Mouse (Mus musculus) ES-E14 (cell line): ENCODE results near the gene R3hdm2. TPM values are rescaled to one million over a fixed set of nuclear protein-coding genes. Genes with fewer than 3 reads are reported as not detected.

ENCODE experiments used
- DNase-seq: peaks from one replicate; pipeline ENCODE4 v3.0.0-alpha.2; 2013; ENCODE audit warnings: low read depth, low spot score
- H3K27ac ChIP-seq: 2 replicates; pipeline ENCODE4 v1.5.1; 2012; ENCODE audit warnings: low read depth, mild to moderate bottlenecking, low read length, moderate library complexity, mixed read lengths; ENCODE audit not compliant: poor library complexity, insufficient read depth, severe bottlenecking
- H3K36me3 ChIP-seq: 2 replicates; pipeline ENCODE4 v1.6.1; 2012; ENCODE audit warnings: mild to moderate bottlenecking, low read length, moderate library complexity, mixed read lengths; ENCODE audit not compliant: control insufficient read depth, poor library complexity, insufficient read depth, severe bottlenecking
- H3K4me1 ChIP-seq, 2 experiments: fragments of 150-350 bp in 1 of 2; sonication (generic) in 1 of 2; 2 replicates each; pipeline ENCODE4 v1.6.1; 2012; ENCODE audit warnings: low read length in 2 of 2, mild to moderate bottlenecking in 1 of 2, mixed read lengths in 1 of 2; ENCODE audit not compliant: control insufficient read depth in 2 of 2, insufficient read depth in 2 of 2, poor library complexity in 1 of 2
- H3K4me3 ChIP-seq, 2 experiments: fragments of 150-350 bp in 1 of 2; sonication (generic) in 1 of 2; 2 replicates each; pipeline ENCODE4 v1.5.1; 2012; ENCODE audit warnings: low read length in 2 of 2, low read depth in 1 of 2, mild to moderate bottlenecking in 1 of 2, mixed read lengths in 1 of 2; ENCODE audit not compliant: insufficient read depth in 1 of 2, poor library complexity in 1 of 2, severe bottlenecking in 1 of 2
- H3K9ac ChIP-seq: 2 replicates; pipeline ENCODE4 v1.6.1; 2012; ENCODE audit warnings: low read depth, mild to moderate bottlenecking, low read length, mixed read lengths; ENCODE audit not compliant: poor library complexity, insufficient read depth, severe bottlenecking
- H3K9me3 ChIP-seq: fragments of 150-350 bp; sonication (generic); 2 replicates; pipeline ENCODE4 v1.6.1; 2012; ENCODE audit warnings: low read depth, mild to moderate bottlenecking, low read length; ENCODE audit not compliant: control insufficient read depth, insufficient read depth
- CHD2 ChIP-seq: IDR thresholded peaks from 2 replicates; pipeline ENCODE4 v1.6.1; 2014; ENCODE audit warnings: mild to moderate bottlenecking, low read depth, low read length, inconsistent platforms
- HCFC1 ChIP-seq: IDR thresholded peaks from 2 replicates; pipeline ENCODE4 v1.6.1; 2012; ENCODE audit warnings: low read length, inconsistent platforms, borderline replicate concordance; ENCODE audit not compliant: insufficient read depth
- MAFK ChIP-seq: IDR thresholded peaks from 2 replicates; pipeline ENCODE4 v1.6.1; 2014; ENCODE audit warnings: mild to moderate bottlenecking, low read depth, low read length, inconsistent platforms; ENCODE audit not compliant: insufficient read depth
- ZC3H11A ChIP-seq: IDR thresholded peaks from 2 replicates; pipeline ENCODE4 v1.6.1; 2012; ENCODE audit warnings: low read depth, mild to moderate bottlenecking, inconsistent platforms, low read length, borderline replicate concordance
- ZNF384 ChIP-seq: IDR thresholded peaks from 2 replicates; pipeline ENCODE4 v1.6.1; 2012; ENCODE audit warnings: low read depth, low read length, inconsistent platforms
- in situ Hi-C, 2 experiments: fragments of 600-800 bp; cut with MboI; formaldehyde crosslinking; loops; one replicate each; pipeline ENCODE4 v1.15.1; 2025; ENCODE audit warnings: low sequenced_read_pairs in 2 of 2, inconsistent platforms in 1 of 2; ENCODE audit not compliant: unreplicated experiment in 2 of 2
- total RNA-seq: library from RNA; depleted of rRNA; stranded (reverse); fragments of 300-350 nt; gene quantifications from 2 replicates; pipeline ENCODE4 v1.2.3, GENCODE M21; 2012

The R3hdm2 gene
- total RNA-seq, 1 experiment: 25.5 TPM

DNA sequence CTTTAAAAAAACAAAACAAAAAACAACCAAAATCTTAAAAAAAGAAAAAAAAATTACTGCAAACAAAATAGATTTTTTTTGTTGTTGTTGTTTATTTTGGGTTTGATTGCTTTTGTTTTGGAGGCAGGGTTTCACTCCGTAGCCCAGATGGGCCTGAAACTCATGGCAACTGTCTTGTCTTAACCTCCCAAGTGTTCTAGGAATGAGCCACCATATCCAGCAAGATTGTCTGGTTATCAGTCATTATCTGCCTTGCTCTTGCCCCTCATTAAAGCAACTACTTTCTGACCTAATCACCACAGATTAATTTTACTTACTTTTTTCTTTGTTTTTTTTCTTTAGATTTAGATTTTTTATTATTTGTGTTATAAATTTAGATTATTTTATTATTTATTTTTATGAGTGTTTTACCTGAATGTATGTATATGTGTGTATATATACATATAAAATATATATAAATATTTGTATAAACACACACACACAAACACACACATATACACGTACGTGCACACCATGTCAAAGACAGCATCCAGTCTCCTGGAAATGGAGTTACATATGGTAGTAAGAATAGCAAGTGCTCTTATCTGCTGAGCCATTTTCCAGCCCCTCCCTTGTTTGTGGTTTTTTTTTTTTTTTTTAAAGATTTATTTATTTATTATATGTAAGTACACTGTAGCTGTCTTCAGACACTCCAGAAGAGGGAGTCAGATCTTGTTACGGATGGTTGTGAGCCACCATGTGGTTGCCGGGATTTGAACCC is 57.4 kb downstream of the R3hdm2 start:
- TF ChIP-seq ZNF384 (no peak), MAFK (no peak), CHD2 (no peak), HCFC1 (no peak), ZC3H11A (no peak)
- Histone ChIP-seq H3K27ac (no peak overlapping the region), H3K36me3 (no peaks in the 10 kb centered on the region), H3K9me3 (no peaks in the 10 kb centered on the region), H3K4me1 (no peaks in the 10 kb centered on the region), H3K9ac (no peak overlapping the region), H3K4me3 (no peak overlapping the region)
- in situ Hi-C loops: no loop called here
- no peak for DNase-seq

DNA sequence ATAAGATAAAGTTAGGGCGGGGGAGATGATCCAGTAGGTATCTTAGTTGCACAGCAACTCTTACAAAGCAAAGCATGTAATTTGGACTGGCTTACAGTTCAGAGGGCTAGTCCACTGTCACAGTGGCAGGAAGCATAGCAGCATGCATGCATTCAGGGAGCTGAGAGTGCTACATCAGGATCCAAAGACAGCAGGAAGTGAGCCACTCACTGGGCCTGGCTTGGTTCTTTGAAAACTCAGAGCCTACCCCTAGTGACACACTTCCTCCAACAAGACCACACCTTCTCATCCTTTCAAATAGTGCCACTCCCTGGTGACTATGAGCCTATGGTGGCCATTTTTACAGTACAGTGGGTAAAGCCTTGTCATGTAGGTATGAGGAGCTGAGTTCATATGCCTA is 73.6 kb downstream of the R3hdm2 start:
- H3K9me3 ChIP-seq: no peaks in the 10 kb centered on the region
- H3K4me1 ChIP-seq: no peaks in the 10 kb centered on the region
- H3K4me3 ChIP-seq: no peak overlapping the region
- peaks cover 12% of the 10 kb centered on the region; the same call in 1 of the 2 replicates for H3K36me3 ChIP-seq
- no peak for DNase-seq
- no peak overlapping the region for H3K9ac ChIP-seq
- in situ Hi-C loops: no loop called here
- H3K27ac ChIP-seq: no peak overlapping the region
- no peak for TF ChIP-seq HCFC1
- no peak for TF ChIP-seq CHD2
- no peak for TF ChIP-seq ZC3H11A

DNA sequence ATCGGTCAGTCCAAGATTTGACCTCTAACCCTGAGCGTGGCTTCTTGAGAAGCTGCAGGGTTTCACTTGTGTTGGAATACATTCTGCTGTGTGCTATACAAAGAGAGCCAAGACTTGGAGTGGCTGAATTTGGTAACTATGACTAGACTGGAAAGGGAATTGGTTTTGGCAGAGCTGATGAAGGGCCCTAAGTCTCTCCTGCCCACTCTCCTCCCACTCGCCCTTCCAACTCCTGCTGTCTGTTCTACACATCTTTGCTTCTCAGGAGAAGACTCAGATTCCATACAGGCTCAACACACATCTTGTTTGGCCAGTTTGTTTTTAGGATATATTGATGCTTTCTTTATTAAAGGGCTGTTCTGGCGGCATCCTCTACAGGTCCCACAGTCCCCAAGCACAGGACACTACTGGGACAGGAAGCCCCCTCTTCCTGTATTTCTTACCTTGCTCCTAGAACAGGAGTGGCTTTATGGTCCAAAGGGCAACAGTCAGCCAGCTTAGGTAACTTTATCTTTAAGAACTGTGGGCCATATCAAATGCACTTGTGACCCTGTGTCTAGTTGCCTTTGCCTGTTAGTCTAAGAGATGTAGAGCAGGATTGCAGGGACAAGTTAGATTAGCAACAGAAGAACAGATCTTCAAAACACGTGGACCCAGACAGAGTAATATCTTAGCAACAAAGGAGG is 82.4 kb downstream of the R3hdm2 start:
- DNase-seq: no peak
- H3K9ac ChIP-seq: no peak overlapping the region
- in situ Hi-C loops: no loop called here
- H3K4me3 ChIP-seq: no peak overlapping the region
- H3K36me3 ChIP-seq: peaks cover 3% of the 10 kb centered on the region; the same call in 1 of the 2 replicates
- H3K27ac ChIP-seq: no peak overlapping the region
- H3K4me1 ChIP-seq: no peaks in the 10 kb centered on the region
- TF ChIP-seq MAFK (no peak), CHD2 (no peak), ZC3H11A (no peak), ZNF384 (no peak), HCFC1 (no peak)
- no peaks in the 10 kb centered on the region for H3K9me3 ChIP-seq

DNA sequence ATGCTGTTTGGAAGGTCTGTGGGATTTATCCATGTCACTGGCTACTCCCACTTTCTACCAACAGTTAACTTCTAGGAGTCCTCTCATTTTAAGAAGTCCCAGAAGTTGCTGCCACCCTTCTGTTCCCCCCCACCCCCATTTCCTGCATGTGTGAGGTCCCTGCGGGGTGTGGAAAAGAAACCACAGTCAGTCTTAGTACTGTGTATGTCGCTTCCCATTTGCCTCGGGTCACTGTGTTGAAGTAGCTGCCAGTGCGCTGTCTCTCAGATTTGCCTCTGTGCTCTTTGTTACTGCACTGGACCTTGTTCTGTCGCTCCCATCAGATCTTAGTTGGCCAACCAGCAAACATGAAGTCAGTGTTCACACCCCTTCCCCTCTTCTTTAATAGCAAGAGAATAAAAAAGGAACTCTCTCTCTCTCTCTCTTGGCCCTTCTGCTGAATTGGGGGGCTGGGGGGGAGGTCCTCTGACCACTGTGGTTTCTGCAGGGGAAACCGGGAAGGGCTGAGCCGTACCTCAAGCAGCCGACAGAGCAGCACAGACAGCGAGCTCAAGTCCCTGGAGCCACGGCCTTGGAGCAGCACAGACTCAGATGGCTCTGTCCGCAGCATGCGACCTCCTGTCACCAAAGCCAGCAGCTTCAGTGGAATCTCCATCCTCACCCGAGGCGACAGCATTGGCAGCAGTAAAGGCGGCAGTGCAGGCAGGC is 91.3 kb downstream of the R3hdm2 start:
- Histone ChIP-seq H3K4me1 (no peaks in the 10 kb centered on the region), H3K9me3 (no peaks in the 10 kb centered on the region), H3K9ac (no peak overlapping the region), H3K4me3 (no peak overlapping the region), H3K36me3 (peaks cover 10% of the 10 kb centered on the region; the same call in 1 of the 2 replicates), H3K27ac (no peak overlapping the region)
- DNase-seq: no peak
- in situ Hi-C loops: no loop called here
- TF ChIP-seq HCFC1 (no peak), MAFK (no peak), ZNF384 (no peak), CHD2 (no peak), ZC3H11A (no peak)
